Mouse (Mus musculus) liver, postnatal 0 days (tissue): Measurements from ENCODE around the gene 4930595D18Rik. TPM values are rescaled to one million over a fixed set of nuclear protein-coding genes. Genes with fewer than 3 reads are reported as not detected.

ENCODE experiments used
- ATAC-seq: fragments of 200-750 bp; cut with Nextera tagmentation; 2 replicates; pipeline ENCODE4 v1.8.0; 2017; ENCODE audit warnings: mild to moderate bottlenecking, moderate library complexity
- DNase-seq: peaks from one replicate; pipeline ENCODE4 v3.0.0-alpha.2; 2016
- H3K27ac ChIP-seq: fragments of 300-500 bp; sonication (generic); 2 replicates; pipeline ENCODE4 v1.5.1; 2014; ENCODE audit warnings: antibody characterized with exemption, moderate library complexity, mild to moderate bottlenecking, low read depth
- H3K27me3 ChIP-seq: fragments of 300-500 bp; sonication (generic); 2 replicates; pipeline ENCODE4 v1.6.1; 2014; ENCODE audit warnings: low read length, control low read depth, mixed read lengths; ENCODE audit not compliant: insufficient read depth
- H3K36me3 ChIP-seq: fragments of 300-500 bp; sonication (generic); replicated peaks from 2 replicates; pipeline ENCODE4 v1.6.1; 2014; ENCODE audit warnings: mild to moderate bottlenecking, control low read depth, low read length, moderate library complexity, mixed read lengths; ENCODE audit not compliant: insufficient read depth
- H3K4me1 ChIP-seq: fragments of 300-500 bp; sonication (generic); 2 replicates; pipeline ENCODE4 v1.6.1; 2014; ENCODE audit warnings: antibody characterized with exemption, mild to moderate bottlenecking, control low read depth; ENCODE audit not compliant: insufficient read depth
- H3K4me2 ChIP-seq: fragments of 300-500 bp; sonication (generic); 2 replicates; pipeline ENCODE4 v1.6.1; 2014; ENCODE audit warnings: low read depth, mild to moderate bottlenecking, low read length, moderate library complexity, mixed read lengths
- H3K4me3 ChIP-seq: fragments of 300-500 bp; sonication (generic); 2 replicates; pipeline ENCODE4 v1.5.1; 2014; ENCODE audit warnings: low read depth, low read length
- H3K9ac ChIP-seq: fragments of 300-500 bp; sonication (generic); replicated peaks from 2 replicates; pipeline ENCODE4 v1.6.1; 2014; ENCODE audit warnings: mild to moderate bottlenecking, moderate library complexity
- H3K9me3 ChIP-seq: fragments of 300-500 bp; sonication (generic); 2 replicates; pipeline ENCODE4 v1.6.1; 2016; ENCODE audit warnings: mild to moderate bottlenecking, control low read depth, low read length, mixed read lengths
- CTCF ChIP-seq: sonication (generic); IDR thresholded peaks from 2 replicates; pipeline ENCODE4 v1.5.1; 2016; ENCODE audit warnings: antibody characterized with exemption, low read depth
- EP300 ChIP-seq: IDR thresholded peaks from 2 replicates; pipeline ENCODE4 v1.6.1; 2016; ENCODE audit warnings: antibody characterized with exemption, low read depth, mild to moderate bottlenecking
- WGBS: fragments of 180-500 bp; shearing (Covaris S2); extraction: QIAGEN DNeasy Blood & Tissue Kit; methylation state at CpG from one replicate; pipeline ENCODE4 v1.1.7; 2014; ENCODE audit not compliant: insufficient replicate concordance; 5-methylcytosine and 5-hydroxymethylcytosine counted together
- polyA plus RNA-seq: library from polyadenylated mRNA; unstranded; fragments of >200 nt; fragmentation: Nextera tagmentation; extraction: Ambion mirVana; gene quantifications from 2 replicates; pipeline ENCODE4 v1.2.1, GENCODE M21; 2015

4930595D18Rik gene
- polyA plus RNA-seq, 1 experiment from 2014 or later, result not detected

- Histone ChIP-seq H3K27ac (no peak overlapping the region), H3K4me3 (no peak overlapping the region), H3K4me2 (no peak overlapping the region), H3K36me3 (peaks cover 20% of the 10 kb centered on the region), H3K27me3 (no peaks in the 10 kb centered on the region), H3K9me3 (no peaks in the 10 kb centered on the region), H3K4me1 (no peaks in the 10 kb centered on the region), H3K9ac (no peak overlapping the region)
- TF ChIP-seq CTCF (no peak), EP300 (no peak)
- 88% methylated on average over 5 of the region's 5 CpGs for WGBS
- ATAC-seq (no peak), DNase-seq (no peak)
Measured at GRCm38 (mm10) chr12:111119506-111120085, 64.7 kb downstream of the 4930595D18Rik start.

- peak; percentile 31 for DNase-seq
- no peak overlapping the region for H3K9ac ChIP-seq
- TF ChIP-seq CTCF, result no peak
- no peaks in the 10 kb centered on the region for H3K9me3 ChIP-seq
- ATAC-seq, result peak; percentile 87
- no peak overlapping the region for H3K27ac ChIP-seq
- H3K27me3 ChIP-seq, result no peaks in the 10 kb centered on the region
- H3K4me2 ChIP-seq, result no peak overlapping the region
- no peaks in the 10 kb centered on the region for H3K4me1 ChIP-seq
- H3K4me3 ChIP-seq, result no peak overlapping the region
- peaks cover 58% of the 10 kb centered on the region for H3K36me3 ChIP-seq
- WGBS, result 79% methylated on average over 5 of the region's 5 CpGs
Measured at GRCm38 (mm10) chr12:111114593-111114992, 69.7 kb downstream of the 4930595D18Rik start.

- Histone ChIP-seq H3K4me2 (no peak overlapping the region), H3K27me3 (no peaks in the 10 kb centered on the region), H3K27ac (no peak overlapping the region), H3K36me3 (peaks cover 71% of the 10 kb centered on the region), H3K9me3 (no peaks in the 10 kb centered on the region), H3K9ac (no peak overlapping the region), H3K4me1 (no peaks in the 10 kb centered on the region), H3K4me3 (no peak overlapping the region)
- no peak for DNase-seq
- ATAC-seq, result no peak
- 96% methylated on average over 8 of the region's 8 CpGs for WGBS
- no peak for TF ChIP-seq EP300
- no peak for TF ChIP-seq CTCF
Measured at GRCm38 (mm10) chr12:111111176-111111575, 73.1 kb downstream of the 4930595D18Rik start.

Other genes starting within 250 kb of the 4930595D18Rik start
- 15.9 and 16.5 TPM in 2 replicates for gene Ankrd9, start 205.5 kb downstream of the 4930595D18Rik start, polyA plus RNA-seq
- gene Rcor1, start 145.1 kb downstream of the 4930595D18Rik start, polyA plus RNA-seq, result 3.6 and 4.8 TPM in 2 replicates
- gene Traf3, start 18.1 kb downstream of the 4930595D18Rik start, polyA plus RNA-seq, result 1.9 and 2.5 TPM in 2 replicates
- 0.27 and 0.61 TPM in 2 replicates for gene Amn, start 86.6 kb upstream of the 4930595D18Rik start, polyA plus RNA-seq
- gene Cdc42bpb, start 193.2 kb upstream of the 4930595D18Rik start, polyA plus RNA-seq, result 8.0 and 8.6 TPM in 2 replicates
- gene Lbhd2, start 222.3 kb upstream of the 4930595D18Rik start, polyA plus RNA-seq, result 0.22 TPM in 2 replicates
- 13.7 TPM in 2 replicates for gene Exoc3l4, start 232.5 kb upstream of the 4930595D18Rik start, polyA plus RNA-seq